Mouse (Mus musculus) heart, postnatal 25 days (tissue): ENCODE measurements around the gene Lrp3. TPM values are rescaled to one million over a fixed set of nuclear protein-coding genes. Genes with fewer than 3 reads are reported as not detected.
"Not testable (repeated sequence)": the region's sequence is repeated elsewhere in the genome, so short reads cannot be mapped to it uniquely, and the experiment has no call there.

Experiments
- DNase-seq: peaks from one replicate; pipeline ENCODE4 v3.0.0; 2022; ENCODE audit warnings: low spot score
- intact Hi-C: fragments of 180-260 bp; cut with DNase I; formaldehyde crosslinking; loops from one replicate; pipeline ENCODE4 v1.15.1; 2025
- total RNA-seq, 2 experiments: library from RNA; stranded (reverse); gene quantifications; 2 replicates each; pipeline ENCODE4 v1.2.3; 2021

The Lrp3 gene
- total RNA-seq = 1 to 10 TPM; 7.7 to 8.8 TPM

DNA sequence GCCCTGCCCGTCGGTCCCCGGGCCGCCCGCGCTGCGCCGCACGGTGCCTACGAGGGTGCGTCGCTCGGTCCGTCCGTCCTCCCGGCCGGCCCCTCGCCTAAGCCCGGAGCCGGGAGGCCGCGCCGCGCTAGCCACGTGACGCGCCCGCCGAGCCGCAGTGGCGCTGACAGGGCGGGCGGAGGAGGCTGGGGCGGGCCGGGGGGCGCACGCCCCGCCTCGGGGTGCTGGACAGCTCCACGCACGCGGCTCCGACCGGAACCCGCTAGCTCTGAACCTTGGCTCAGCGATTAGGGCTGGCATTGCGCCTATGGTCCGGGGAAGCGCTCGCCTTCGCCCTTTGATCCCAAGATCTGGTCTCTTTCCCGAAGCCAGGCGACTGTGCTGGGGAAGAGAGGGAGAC is at the start of gene Lrp3:
Gene Lrp3, minus strand, starts transcription at position 274 of the 400 bp plus-strand sequence.
- intact Hi-C loops = no loop called here
- DNase-seq = peak; percentile 53

DNA sequence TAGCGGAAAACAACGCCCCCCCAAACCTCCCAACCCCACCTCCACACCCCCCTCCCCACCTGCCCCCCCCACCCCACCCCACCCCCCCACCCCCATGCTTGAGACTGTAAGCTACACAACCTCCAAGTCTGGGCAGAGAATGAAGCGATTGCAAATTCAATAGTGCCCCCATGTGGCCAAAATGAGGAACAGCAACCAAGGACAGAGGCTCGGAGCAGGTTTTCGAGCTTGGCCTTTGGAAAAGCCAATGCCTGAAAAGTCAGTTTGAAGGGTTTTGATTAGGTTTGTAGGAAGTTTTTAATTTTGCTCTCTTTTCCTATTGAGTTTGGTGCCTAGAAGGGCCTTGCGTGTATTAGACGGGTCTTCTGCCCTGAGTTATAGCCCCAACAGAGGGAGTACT is 49.4 kb upstream of the Lrp3 start:
- intact Hi-C loops = loop anchor here (5.0 kb wide), 2 partner anchors 77 to 237 kb away; partner anchors contain the start of gene Slc7a10
- DNase-seq = no peak

DNA sequence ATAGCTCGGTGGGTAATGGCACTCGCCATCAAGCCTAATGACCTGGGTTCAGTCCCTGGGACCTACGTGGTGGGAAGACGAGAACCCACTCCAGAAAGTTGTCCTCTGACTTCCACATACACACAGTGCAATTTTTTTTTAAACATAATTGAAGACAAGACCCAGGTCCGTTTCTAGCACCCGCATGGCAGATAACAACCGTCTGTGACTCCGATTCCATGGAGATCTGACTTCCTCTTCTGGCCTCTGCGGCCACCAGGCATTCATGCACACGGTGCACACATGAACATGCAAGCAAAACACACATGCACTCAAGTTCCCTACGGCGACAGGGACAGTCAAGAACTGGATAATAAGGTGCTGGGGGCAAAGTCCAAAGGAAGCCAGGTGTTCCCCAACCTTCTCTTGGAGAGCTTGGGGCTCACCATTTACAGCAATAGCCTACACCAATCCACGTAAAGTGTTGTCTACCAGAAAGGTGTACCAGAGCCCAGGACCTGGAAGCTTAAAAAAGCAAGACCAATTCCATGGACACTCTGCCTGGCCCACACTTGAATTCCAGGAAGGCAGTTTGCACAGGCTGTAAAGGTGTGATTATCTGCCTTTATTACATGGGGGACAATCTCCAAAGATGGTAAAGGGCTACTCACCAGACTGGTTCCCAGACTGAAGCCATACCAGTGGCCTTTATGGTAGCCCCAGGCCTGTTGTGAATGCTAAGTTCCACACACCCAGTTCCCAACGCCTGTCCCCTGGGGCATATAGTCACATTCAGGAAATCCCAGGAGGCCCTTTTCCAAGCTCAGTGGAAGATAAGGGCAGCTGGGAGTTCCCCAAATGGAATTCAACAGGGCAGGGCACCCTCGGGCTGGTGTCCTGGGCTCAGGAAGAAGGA is 48.5 kb upstream of the Lrp3 start:
- intact Hi-C loops = loop anchor here (5.0 kb wide), 2 partner anchors 77 to 237 kb away; partner anchors contain the start of gene Slc7a10
- DNase-seq = no peak

DNA sequence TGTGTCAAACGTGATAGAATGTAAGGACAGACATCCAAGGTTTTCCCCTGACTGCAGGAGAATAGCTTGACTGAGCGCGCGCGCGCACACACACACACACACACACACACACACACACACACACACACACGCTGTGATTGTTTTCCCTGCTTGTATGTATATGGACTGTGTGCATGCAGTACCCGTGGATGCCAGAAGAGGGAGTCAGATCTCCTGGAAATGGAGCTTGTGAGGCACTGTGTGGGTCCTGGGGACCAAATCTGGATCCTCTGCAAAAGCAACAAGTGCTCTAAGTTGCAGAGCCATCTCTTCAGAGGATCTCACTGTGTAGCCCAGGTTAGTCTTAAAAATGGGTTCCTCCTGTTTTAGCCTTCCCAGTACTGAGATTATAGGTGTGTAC is 44.1 kb upstream of the Lrp3 start:
- no peak for DNase-seq
- intact Hi-C loops = no loop called here

DNA sequence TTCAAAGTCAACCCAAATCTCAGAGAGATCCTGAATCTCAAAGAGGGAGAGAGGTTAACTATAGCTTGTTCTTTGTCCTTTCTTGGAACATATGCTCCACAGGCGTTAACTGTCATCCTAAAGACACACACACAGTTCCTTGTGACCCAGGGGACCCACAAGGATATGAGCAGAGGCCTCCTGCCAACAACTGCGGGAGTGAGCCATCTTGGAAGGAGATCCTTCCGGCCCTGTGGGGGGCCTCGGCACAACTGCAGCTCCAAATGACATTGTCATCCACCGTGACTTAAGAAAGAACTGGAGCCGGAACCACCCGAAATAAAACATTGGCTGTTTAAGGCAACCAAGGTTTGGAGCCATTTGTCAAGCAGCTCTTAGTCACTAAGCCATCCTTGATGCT is 43.0 kb upstream of the Lrp3 start:
- intact Hi-C loops = no loop called here
- no peak for DNase-seq

DNA sequence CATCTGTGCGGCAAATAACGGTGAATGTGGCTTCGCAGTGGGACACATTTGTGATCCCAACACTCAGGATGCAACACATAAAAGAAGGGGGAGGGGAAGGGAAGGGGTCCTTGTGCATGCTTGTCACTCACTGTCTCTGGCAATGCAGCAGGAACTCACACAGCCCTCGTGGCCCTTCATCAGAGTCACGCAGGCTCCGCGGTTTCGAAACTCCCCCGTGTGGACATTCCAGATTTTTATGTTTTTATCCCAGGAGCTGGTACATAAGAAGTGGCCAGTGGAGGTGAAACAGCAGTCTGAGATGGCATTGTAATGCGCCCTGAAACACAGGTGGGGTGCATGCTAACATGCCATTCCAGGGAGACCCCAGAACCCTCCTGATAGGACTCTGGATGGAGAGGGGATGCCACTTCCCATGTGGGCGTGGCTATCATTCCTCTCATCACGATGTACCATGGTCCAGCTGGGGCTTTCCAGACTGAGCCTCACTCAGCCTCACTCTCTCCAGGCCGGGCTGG is 36.8 kb upstream of the Lrp3 start:
- no peak for DNase-seq
- intact Hi-C loops = no loop called here

DNA sequence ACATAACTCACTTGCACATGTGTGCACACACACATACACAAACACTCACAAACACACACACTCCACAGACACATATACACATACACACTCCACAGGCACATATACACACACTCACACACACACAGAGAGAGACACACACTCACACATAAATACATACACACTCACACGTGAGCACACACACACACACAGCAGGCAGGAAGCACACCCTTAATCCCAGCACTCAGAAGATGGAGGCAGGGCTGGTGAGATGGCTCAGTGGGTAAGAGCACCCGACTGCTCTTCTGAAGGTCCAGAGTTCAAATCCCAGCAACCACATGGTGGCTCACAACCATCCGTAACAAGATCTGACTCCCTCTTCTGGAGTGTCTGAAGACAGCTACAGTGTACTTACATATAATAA is 22.6 kb upstream of the Lrp3 start:
- intact Hi-C loops = loop anchor here (5.0 to 10.0 kb wide), 2 partner anchors 79 to 183 kb away; partner anchors contain the start of genes Cebpg and Gpatch1
- not testable (repeated sequence) for DNase-seq

DNA sequence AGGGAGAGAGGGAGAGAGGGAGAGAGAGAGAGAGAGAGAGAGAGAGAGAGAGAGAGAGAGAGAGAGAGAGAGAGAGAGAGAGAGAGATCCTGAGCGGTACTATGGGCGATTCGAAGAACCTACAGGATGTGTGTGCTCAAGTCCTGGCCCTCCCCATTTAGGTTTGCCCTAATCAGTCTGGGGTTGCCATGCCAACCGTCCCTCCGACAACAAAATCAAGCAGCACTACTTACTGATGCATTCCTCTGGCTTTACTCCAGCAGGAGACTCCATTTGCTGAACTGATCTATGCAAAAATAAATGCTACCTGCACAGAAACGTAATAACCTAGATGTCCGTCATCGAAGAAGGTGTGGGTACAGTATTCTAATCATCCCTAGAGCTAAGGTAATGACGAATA is 20.0 kb upstream of the Lrp3 start:
- peak; percentile 21 for DNase-seq
- intact Hi-C loops = loop anchor here (5.0 to 10.0 kb wide), 2 partner anchors 82 to 181 kb away; partner anchors contain the start of genes Cebpg and Gpatch1

DNA sequence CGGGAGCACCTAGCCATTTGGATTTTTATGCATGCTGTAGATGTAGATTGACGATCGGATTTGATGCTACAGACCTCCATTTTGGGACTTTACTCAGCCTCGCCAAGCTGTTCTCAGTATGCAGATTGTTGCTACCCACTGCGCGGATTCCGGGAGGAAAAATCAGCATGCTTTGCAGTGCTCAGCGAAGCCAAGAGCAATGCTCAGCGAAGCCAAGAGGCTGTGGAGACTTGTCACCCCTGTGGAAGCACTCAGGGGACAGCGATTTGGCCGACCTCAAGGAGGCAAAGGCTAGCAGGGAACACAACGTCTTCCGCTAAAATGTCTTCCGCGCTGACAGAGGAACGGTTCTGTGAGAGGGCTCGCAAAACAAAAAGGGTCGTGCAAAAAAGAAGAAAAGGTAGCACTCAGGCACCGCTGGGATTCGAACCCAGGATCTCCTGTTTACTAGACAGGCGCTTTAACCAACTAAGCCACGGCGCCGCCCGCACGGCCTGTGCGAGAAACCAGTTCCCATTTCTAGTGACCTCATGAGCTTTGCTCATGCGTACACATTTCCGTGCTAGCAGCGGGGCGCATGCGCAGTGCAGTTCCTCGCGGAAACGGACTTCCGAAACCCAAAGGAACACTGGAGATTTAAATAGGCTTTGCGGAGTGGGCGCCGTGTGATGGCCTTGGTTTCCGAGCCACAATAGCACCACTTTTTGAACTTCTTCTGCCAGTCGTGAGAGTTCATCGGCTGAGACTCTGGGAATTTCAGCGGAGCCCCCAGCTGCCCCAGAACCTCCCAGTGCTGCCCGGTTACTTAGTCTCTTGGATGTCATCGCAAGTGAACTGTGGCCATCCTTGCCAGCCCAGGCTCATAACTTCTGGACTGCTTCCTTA is 19.3 kb upstream of the Lrp3 start:
- DNase-seq = peak; percentile 94
- intact Hi-C loops = loop anchor here (5.0 to 10.0 kb wide), 3 partner anchors 83 to 180 kb away; partner anchors contain the start of genes Cebpa, Cebpg and Gpatch1

DNA sequence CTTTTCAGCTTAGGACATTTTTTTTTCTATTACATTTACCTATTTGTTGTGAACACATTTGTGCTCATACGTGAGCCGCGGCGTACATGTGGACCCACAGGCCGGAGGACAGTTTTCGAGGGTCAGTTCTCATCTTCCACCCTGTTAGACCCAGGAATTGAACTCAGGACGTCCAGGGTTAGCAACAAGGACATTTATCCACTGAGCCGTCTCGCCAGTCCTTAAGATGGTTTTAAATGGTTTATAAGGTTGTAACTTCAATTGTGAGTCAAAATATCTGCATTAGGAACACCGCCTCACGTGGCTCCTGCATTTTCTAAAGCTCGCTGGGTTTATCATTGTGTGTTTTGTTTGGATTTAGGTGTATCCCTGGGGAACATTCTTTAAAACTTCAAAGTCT is 18.6 kb upstream of the Lrp3 start:
- DNase-seq = no peak
- intact Hi-C loops = loop anchor here (5.0 to 10.0 kb wide), 2 partner anchors 117 to 179 kb away; partner anchors contain the start of genes Cebpa and Cebpg

DNA sequence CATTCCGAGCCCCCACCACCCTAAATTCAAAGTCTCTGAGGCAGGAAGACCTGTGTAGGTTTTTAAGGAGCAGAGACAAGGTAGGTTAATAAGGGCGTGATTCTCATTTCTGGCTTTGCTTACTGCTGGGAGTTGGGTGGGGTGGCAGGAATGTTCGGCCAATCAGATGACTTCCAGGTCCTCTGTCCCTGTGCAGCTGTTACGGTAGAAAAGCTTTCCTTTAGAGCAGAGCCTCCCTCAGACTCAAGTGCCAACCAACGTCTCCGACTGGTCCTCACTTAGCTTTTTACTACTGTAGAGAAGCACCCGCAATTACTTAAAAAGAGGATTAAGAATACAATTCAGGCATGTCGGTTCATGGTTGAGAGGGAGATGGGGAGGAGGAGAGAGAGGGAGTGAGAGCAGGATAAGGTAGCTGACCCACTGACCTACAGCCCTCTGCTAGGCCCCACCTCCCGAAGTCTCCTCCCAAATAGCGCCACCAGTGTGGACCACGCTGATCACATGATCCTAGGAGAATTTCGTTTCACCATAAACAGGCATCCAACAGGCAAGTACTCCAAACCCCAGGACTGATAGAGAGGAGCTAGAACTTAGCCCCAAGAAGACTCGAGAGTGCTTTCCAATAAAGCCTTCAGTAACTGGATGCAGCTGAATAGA is 17.6 kb upstream of the Lrp3 start:
- DNase-seq = no peak
- intact Hi-C loops = loop anchor here (5.0 to 10.0 kb wide), 2 partner anchors 116 to 178 kb away; partner anchors contain the start of genes Cebpa and Cebpg

DNA sequence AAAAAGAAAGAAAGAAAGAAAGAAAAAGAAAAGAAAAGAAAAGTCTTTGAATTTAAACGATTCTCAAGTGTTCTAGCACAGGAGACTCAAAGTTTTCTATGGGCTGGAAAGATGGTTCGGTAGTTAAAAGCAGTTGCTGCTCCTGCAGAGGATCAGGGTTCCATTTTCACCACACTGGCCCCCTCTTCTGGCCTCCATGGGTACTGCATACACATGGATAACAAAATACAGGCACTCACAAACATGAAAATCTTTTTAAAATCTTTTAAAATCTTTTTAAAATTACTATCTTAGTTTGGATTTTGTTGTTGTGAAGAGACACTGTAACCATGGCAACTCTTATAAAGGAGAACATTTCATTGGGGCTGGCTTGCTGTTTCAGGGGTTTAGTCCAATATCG is 15.0 kb upstream of the Lrp3 start:
- no peak for DNase-seq
- intact Hi-C loops = loop anchor here (5.0 to 10.0 kb wide), 2 partner anchors 113 to 176 kb away; partner anchors contain the start of genes Cebpa and Cebpg

DNA sequence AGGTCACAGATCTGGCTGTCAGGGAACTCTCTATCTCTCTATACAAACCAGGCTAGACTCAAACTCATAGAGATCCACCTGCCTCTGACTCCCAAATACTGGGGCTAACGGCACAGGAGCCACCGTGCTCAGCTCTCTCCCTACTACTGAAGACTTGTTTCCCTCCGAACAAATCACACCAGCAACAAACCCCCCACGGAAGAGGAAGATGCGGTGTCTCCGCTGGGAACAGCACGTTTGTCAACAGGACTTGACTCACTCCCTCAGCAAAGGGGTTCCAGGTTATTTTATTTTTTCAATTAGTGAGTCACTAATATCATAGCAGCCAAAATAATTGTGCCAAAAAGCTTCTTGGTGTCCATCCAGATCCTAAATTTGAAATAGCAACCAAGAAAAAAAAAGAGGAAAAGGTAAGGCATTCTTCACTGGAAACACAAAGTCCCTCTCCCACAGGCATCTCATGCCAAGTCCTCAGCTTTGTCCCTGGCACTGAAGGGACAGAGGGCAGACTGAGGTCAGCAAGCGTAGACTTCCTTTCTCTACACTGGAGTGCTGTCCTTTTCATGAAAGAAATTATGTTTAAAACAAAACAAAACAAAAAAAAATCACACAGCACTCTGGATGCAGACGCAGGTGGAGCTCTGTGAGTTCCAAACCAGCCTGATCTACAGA is 5.5 kb upstream of the Lrp3 start:
- intact Hi-C loops = no loop called here
- DNase-seq = no peak

DNA sequence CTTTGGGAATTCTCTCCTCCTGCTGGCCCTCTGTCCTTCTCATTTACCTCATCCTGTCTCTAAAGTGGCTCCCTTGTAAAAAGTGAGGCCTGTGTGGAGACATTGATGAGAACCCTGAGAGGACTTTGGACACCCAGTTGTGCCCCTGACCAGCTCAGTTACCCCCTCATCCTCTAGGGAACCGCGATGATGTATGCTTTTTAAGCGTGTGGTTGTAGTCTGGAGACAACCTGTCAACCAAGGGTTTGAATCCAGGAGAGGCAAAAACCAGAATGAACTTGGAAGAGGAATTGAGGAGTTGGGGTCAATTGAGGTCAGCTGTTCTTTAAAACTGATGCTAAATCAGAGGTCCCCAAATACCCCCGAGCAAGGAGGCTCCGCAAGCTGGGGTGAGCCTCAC is 433 bp upstream of the Lrp3 start:
- intact Hi-C loops = no loop called here

DNA sequence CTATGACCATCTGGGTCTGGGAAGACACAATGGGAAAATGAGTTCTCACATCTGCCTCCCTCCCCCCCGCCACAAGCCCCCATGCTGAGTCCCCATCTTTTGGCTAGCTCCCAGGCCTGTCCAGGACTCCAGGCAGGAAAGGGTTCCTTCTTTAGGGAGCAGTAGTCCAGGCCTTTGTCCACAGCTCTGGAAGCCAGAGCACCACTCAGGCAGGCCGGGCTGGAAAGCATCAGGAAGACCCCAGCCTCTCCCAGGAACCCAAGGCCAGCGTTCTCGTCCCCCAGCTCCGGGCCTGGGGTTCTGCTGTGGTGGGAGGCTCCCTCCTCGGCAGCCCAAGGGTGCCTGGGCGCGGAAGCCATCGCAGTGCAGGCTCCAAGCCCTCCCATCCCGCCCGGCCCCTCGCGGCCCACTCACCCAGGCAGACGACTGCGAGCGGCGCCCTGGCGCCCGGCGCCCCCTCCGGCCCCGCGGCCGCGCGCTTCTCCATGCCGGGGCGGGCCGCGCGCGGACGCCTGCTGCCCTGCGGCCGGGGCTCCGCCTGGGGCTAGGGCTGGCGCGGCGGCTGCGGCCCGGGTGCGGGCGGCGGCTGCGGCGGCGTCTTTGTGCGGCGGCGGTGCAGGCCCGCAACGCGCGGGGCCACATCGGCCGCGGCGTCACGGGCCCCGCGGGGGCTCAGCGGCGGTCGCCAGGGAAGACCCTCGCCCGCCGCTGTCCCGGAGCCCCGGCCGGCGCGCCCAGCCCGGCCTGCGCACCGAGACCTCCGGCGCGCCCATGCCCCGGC is 666 bp downstream of the Lrp3 start:
- intact Hi-C loops = no loop called here

More for the DNA sequence above, 433 bp upstream of the Lrp3 start:
- no peak for DNase-seq

DNA sequence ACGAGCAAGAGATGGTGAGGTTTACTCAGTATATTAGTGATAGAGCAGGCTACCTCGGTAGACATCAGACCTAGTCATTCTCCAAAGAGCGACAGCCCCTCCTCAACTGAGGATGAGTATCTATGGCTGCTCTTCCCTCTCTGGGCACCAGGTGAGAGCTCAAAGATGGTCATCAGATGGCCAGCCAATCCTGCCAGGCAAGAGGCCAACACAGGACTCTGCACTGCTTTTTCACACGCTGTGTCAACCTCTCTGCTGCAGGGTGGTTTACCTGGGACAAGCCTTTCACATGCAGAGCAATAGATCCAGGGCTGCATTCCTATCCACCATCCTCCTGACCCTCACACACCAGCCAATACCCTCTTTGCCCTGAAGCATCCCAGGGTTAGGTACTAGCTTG is 3.5 kb downstream of the Lrp3 start:
- intact Hi-C loops = no loop called here

More for the DNA sequence above, 666 bp downstream of the Lrp3 start:
- no peak for DNase-seq

DNA sequence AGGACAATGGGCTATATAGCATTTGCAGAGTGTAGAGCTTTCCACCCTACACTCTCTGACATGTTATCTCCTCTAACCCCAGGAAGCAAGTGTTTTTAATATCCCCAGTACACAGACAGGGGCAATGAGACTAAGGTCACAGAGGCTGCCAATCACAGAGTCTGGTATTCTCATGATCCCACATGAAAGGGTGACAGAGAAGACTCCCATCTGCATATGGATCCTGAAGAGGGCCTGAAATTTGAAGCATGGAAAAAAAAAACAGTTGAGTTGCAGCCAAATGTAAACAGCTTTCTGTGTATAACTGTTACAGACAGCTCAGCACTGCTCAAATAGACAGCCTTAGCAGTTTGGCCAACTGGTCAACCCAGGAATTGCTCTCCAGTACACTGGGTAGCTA is 15.5 kb downstream of the Lrp3 start:
- intact Hi-C loops = no loop called here
- no peak for DNase-seq

More for the DNA sequence above, 3.5 kb downstream of the Lrp3 start:
- no peak for DNase-seq
